Mouse (Mus musculus) neural tube, embryonic 11.5 days (tissue): ENCODE data around the gene Rhbdf1. TPM values are rescaled to one million over a fixed set of nuclear protein-coding genes. Genes with fewer than 3 reads are reported as not detected.
A peak's percentile ranks its signal among the peaks of the same experiment; 100 is the strongest.

Source experiments
- ATAC-seq: fragments of 200-750 bp; cut with Nextera tagmentation; 2 replicates; pipeline ENCODE4 v1.8.0; 2017; ENCODE audit warnings: moderate number of reproducible peaks, mild to moderate bottlenecking, moderate TSS enrichment, moderate library complexity; ENCODE audit not compliant: insufficient read depth, low FRiP score, low TSS enrichment
- DNase-seq: peaks from one replicate; pipeline ENCODE4 v3.0.0-alpha.2; 2015; ENCODE audit warnings: low spot score
- H3K27ac ChIP-seq: fragments of 300-500 bp; sonication (generic); 2 replicates; pipeline ENCODE4 v1.5.1; 2014; ENCODE audit warnings: low read depth, mild to moderate bottlenecking, low read length
- H3K27me3 ChIP-seq: fragments of 300-500 bp; sonication (generic); 2 replicates; pipeline ENCODE4 v1.6.1; 2014; ENCODE audit warnings: mild to moderate bottlenecking, low read length, mixed read lengths; ENCODE audit not compliant: control insufficient read depth, insufficient read depth
- H3K36me3 ChIP-seq: fragments of 300-500 bp; sonication (generic); 2 replicates; pipeline ENCODE4 v1.6.1; 2014; ENCODE audit warnings: mild to moderate bottlenecking, low read length, moderate library complexity, mixed read lengths; ENCODE audit not compliant: control insufficient read depth, insufficient read depth
- H3K4me1 ChIP-seq: fragments of 300-500 bp; sonication (generic); 2 replicates; pipeline ENCODE4 v1.6.1; 2014; ENCODE audit warnings: low read length, mixed read lengths; ENCODE audit not compliant: control insufficient read depth, insufficient read depth
- H3K4me2 ChIP-seq: fragments of 300-500 bp; sonication (generic); 2 replicates; pipeline ENCODE4 v1.6.1; 2014; ENCODE audit warnings: low read depth, mild to moderate bottlenecking, moderate library complexity
- H3K4me3 ChIP-seq: fragments of 300-500 bp; sonication (generic); 2 replicates; pipeline ENCODE4 v1.5.1; 2014; ENCODE audit warnings: low read depth, low read length
- H3K9ac ChIP-seq: fragments of 300-500 bp; sonication (generic); 2 replicates; pipeline ENCODE4 v1.6.1; 2014; ENCODE audit warnings: mild to moderate bottlenecking, low read length
- H3K9me3 ChIP-seq: fragments of 300-500 bp; sonication (generic); 2 replicates; pipeline ENCODE4 v1.6.1; 2016; ENCODE audit warnings: low read length; ENCODE audit not compliant: control insufficient read depth
- WGBS: fragments of 180-500 bp; shearing (Covaris S2); extraction: QIAGEN DNeasy Blood & Tissue Kit; methylation state at CpG from one replicate; pipeline ENCODE4 v1.1.7; 2014; 5-methylcytosine and 5-hydroxymethylcytosine counted together
- polyA plus RNA-seq: library from polyadenylated mRNA; unstranded; fragments of >200 nt; fragmentation: Nextera tagmentation; extraction: Ambion mirVana; gene quantifications from 2 replicates; pipeline ENCODE4 v1.2.1, GENCODE M21; 2014

Rhbdf1 gene
- polyA plus RNA-seq, 1 experiment from 2014 or later = 24.6 TPM

- Histone ChIP-seq H3K9me3 (no peaks in the 10 kb centered on the region), H3K27me3 (peaks cover 6% of the 10 kb centered on the region; the same call in 1 of the 2 replicates), H3K4me2 (peak overlapping the region; percentile 99), H3K4me3 (peak overlapping the region; percentile 85), H3K9ac (peak overlapping the region; percentile 89), H3K27ac (no peak overlapping the region), H3K36me3 (no peaks in the 10 kb centered on the region), H3K4me1 (peaks cover 17% of the 10 kb centered on the region; the same call in 1 of the 2 replicates)
- WGBS = 35% methylated on average over 10 of the region's 10 CpGs
- DNase-seq (no peak), ATAC-seq (peak; percentile 32; the same call in 1 of the 2 replicates)
Observed at GRCm38 (mm10) chr11:32220607-32221224, 1.4 kb downstream of the Rhbdf1 start.

- no peaks in the 10 kb centered on the region for H3K36me3 ChIP-seq
- no peak overlapping the region for H3K9ac ChIP-seq
- peaks cover 14% of the 10 kb centered on the region; the same call in 1 of the 2 replicates for H3K4me1 ChIP-seq
- no peak overlapping the region for H3K4me2 ChIP-seq
- DNase-seq (no peak), ATAC-seq (no peak)
- 91% methylated on average over 10 of the region's 10 CpGs for WGBS
- H3K9me3 ChIP-seq = no peaks in the 10 kb centered on the region
- H3K27me3 ChIP-seq = peaks cover 6% of the 10 kb centered on the region; the same call in 1 of the 2 replicates
- no peak overlapping the region for H3K27ac ChIP-seq
- H3K4me3 ChIP-seq = no peak overlapping the region
Observed at GRCm38 (mm10) chr11:32219287-32219686, 2.8 kb downstream of the Rhbdf1 start.

- DNase-seq (peak; percentile 64), ATAC-seq (no peak)
- Histone ChIP-seq H3K36me3 (no peaks in the 10 kb centered on the region), H3K4me2 (no peak overlapping the region), H3K9me3 (no peaks in the 10 kb centered on the region), H3K27me3 (peaks cover 4% of the 10 kb centered on the region; the same call in 1 of the 2 replicates), H3K4me1 (peaks cover 14% of the 10 kb centered on the region; the same call in 1 of the 2 replicates), H3K4me3 (no peak overlapping the region), H3K27ac (no peak overlapping the region), H3K9ac (no peak overlapping the region)
- WGBS = 63% methylated on average over 6 of the region's 6 CpGs
Observed at GRCm38 (mm10) chr11:32218501-32219050, 3.5 kb downstream of the Rhbdf1 start.

- 23% methylated on average over 8 of the region's 8 CpGs for WGBS
- H3K9ac ChIP-seq = no peak overlapping the region; the same call in 1 of the 2 replicates
- no peaks in the 10 kb centered on the region for H3K36me3 ChIP-seq
- DNase-seq (peak; percentile 80), ATAC-seq (no peak; the same call in 1 of the 2 replicates)
- no peaks in the 10 kb centered on the region for H3K9me3 ChIP-seq
- H3K27ac ChIP-seq = no peak overlapping the region
- H3K4me2 ChIP-seq = no peak overlapping the region
- 0 out of 2 replicates have a peak, but pooled peaks cover 6% of the 10 kb centered on the region for H3K4me1 ChIP-seq
- H3K27me3 ChIP-seq = no peaks in the 10 kb centered on the region
- no peak overlapping the region for H3K4me3 ChIP-seq
Observed at GRCm38 (mm10) chr11:32216851-32217250, 5.2 kb downstream of the Rhbdf1 start.

GRCm38 (mm10) chr11:32215372-32216162, 6.5 kb downstream of the Rhbdf1 start:
- H3K9ac ChIP-seq = no peak overlapping the region
- no peaks in the 10 kb centered on the region; the same call in 1 of the 2 replicates for H3K36me3 ChIP-seq
- DNase-seq = no peak

GRCm38 (mm10) chr11:32210623-32211022, 11.5 kb downstream of the Rhbdf1 start:
- Histone ChIP-seq H3K36me3 (peaks cover 2% of the 10 kb centered on the region), H3K4me3 (no peak overlapping the region), H3K4me1 (peaks cover 4% of the 10 kb centered on the region; the same call in 1 of the 2 replicates), H3K27me3 (no peaks in the 10 kb centered on the region), H3K9me3 (no peaks in the 10 kb centered on the region), H3K27ac (no peak overlapping the region), H3K4me2 (no peak overlapping the region), H3K9ac (no peak overlapping the region)
- 94% methylated on average over 9 of the region's 9 CpGs for WGBS
- DNase-seq = no peak
- no peak for ATAC-seq

More at GRCm38 (mm10) chr11:32215372-32216162, 6.5 kb downstream of the Rhbdf1 start:
- 95% methylated on average over 18 of the region's 18 CpGs for WGBS
- no peaks in the 10 kb centered on the region for H3K27me3 ChIP-seq
- 0 out of 2 replicates have a peak, but pooled peaks cover 3% of the 10 kb centered on the region for H3K4me1 ChIP-seq
- H3K4me3 ChIP-seq = no peak overlapping the region
- no peak for ATAC-seq
- no peaks in the 10 kb centered on the region for H3K9me3 ChIP-seq
- no peak overlapping the region for H3K27ac ChIP-seq
- no peak overlapping the region for H3K4me2 ChIP-seq

- peaks cover 4% of the 10 kb centered on the region; the same call in 1 of the 2 replicates for H3K4me1 ChIP-seq
- ATAC-seq = peak; percentile 100
Observed at GRCm38 (mm10) chr11:32205058-32205873, 16.8 kb downstream of the Rhbdf1 start, which contains the start of gene Snrnp25. Snrnp25 (plus strand) TSS chr11:32205415.

More at GRCm38 (mm10) chr11:32205058-32205873, 16.8 kb downstream of the Rhbdf1 start, which contains the start of gene Snrnp25:
- under 1% methylated on average over 50 of the region's 52 CpGs for WGBS
- peak within 1 kb of the TSS; percentile 79 for H3K4me2 ChIP-seq
- peak within 1 kb of the TSS; percentile 55 for H3K4me3 ChIP-seq
- peak; percentile 95 for DNase-seq
- H3K36me3 ChIP-seq = peaks cover 2% of the 10 kb centered on the region
- no peaks in the 10 kb centered on the region for H3K9me3 ChIP-seq
- no peak within 1 kb of the TSS for H3K27ac ChIP-seq
- H3K27me3 ChIP-seq = no peaks in the 10 kb centered on the region
- peak within 1 kb of the TSS; percentile 69 for H3K9ac ChIP-seq
